Mouse (Mus musculus) CH12.LX (cell line): ENCODE results near the gene Spag7.

Experiments
- CHD2 ChIP-seq: IDR thresholded peaks from 2 replicates; pipeline ENCODE4 v1.6.1; 2011; ENCODE audit warnings: low read length, improper control_type of control experiment
- CTCF ChIP-seq, 2 experiments: IDR thresholded peaks in 1 of 2; conservative IDR thresholded peaks in 1 of 2; 2 replicates each; pipeline ENCODE4 v1.5.1; 2011 to 2012; ENCODE audit warnings: low read depth in 2 of 2, low read length in 2 of 2, improper control_type of control experiment in 1 of 2, inconsistent platforms in 1 of 2, mild to moderate bottlenecking in 1 of 2, moderate library complexity in 1 of 2
- ELF1 ChIP-seq: IDR thresholded peaks from 2 replicates; pipeline ENCODE4 v1.6.1; 2014; ENCODE audit warnings: low read depth, mild to moderate bottlenecking, inconsistent platforms, low read length, improper control_type of control experiment
- EP300 ChIP-seq: IDR thresholded peaks from 2 replicates; pipeline ENCODE4 v1.6.1; 2011; ENCODE audit warnings: low read length, improper control_type of control experiment
- MAFK ChIP-seq: IDR thresholded peaks from 2 replicates; pipeline ENCODE4 v1.6.1; 2011; ENCODE audit warnings: low read length, improper control_type of control experiment; ENCODE audit not compliant: insufficient replicate concordance
- MXI1 ChIP-seq: IDR thresholded peaks from 2 replicates; pipeline ENCODE4 v1.6.1; 2011; ENCODE audit warnings: mild to moderate bottlenecking, low read depth, low read length, improper control_type of control experiment
- NELFE ChIP-seq: IDR thresholded peaks from 2 replicates; pipeline ENCODE4 v1.6.1; 2011; ENCODE audit warnings: low read depth, low read length, improper control_type of control experiment
- PAX5 ChIP-seq: IDR thresholded peaks from 2 replicates; pipeline ENCODE4 v1.6.1; 2012; ENCODE audit warnings: low read length, inconsistent platforms, mixed read lengths
- POLR2AphosphoS2 ChIP-seq: IDR thresholded peaks from 2 replicates; pipeline ENCODE4 v1.6.1; 2011; ENCODE audit warnings: low read depth, low read length, improper control_type of control experiment
- SMC3 ChIP-seq: IDR thresholded peaks from 2 replicates; pipeline ENCODE4 v1.6.1; 2011; ENCODE audit warnings: low read depth, low read length, improper control_type of control experiment
- TBP ChIP-seq: conservative IDR thresholded peaks from 2 replicates; pipeline ENCODE4 v1.6.1; 2011; ENCODE audit warnings: low read depth, low read length, improper control_type of control experiment
- USF1 ChIP-seq: IDR thresholded peaks from 2 replicates; pipeline ENCODE4 v1.6.1; 2014; ENCODE audit warnings: low read depth, mild to moderate bottlenecking, inconsistent platforms, low read length, improper control_type of control experiment

DNA sequence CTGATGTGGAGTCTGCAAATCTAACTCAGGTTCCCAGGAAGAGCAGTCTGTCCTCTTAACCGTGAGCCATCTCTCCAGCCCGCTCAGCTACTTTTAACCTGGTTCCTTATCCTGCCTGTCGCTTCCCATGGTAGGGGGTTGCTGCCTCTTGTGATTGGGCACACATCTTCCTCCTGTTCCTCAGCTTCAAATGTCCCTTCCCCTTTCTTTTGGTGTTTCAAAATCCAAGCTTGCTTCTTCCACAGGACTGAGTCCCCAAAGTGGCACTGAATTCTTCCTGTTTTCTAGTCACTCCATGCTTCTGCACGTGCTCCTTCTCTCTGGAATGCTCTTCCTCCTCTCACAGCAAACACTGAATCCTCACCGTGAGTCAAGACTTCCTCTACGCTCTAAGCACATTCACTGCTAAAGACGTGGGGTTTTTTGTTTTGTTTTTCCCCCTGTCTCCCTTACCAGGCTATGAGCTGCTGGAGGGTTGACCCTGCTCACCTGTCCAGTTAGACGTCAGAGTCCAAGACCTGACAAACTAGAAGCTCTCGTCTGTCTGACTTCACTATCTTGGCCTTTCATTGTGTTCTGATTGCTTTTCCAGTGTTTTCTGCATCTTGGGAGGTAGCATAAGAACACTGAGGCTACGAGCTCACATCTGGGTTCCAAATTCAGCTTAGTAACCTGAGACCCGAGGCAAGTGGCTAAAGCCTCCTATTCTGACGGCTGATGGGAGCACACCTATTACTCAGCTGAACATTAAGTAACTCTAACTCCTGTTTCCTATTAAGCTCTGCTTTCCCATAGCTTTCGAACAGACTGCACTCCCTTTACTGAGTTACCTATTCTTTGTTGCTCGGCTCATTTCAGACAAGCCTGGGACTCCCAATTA is 1.7 kb downstream of the Spag7 start:
- TF ChIP-seq POLR2AphosphoS2 (no peak), CTCF (conservative IDR thresholded peaks at IDR 0.05 in 1 of 2, IDR thresholded peaks at IDR 0.05 in 1 of 2; ENCODE audit: low read depth in 2 of 2, low read length in 2 of 2) (no peak), MAFK (no peak), ELF1 (no peak), MXI1 (no peak), USF1 (no peak), TBP (no peak), NELFE (no peak), CHD2 (no peak), SMC3 (no peak), PAX5 (no peak), EP300 (no peak)
